Mouse (Mus musculus) CD8-positive naive resting alpha-beta T cell, adult 57 days (primary cell): ENCODE results near the gene Gm45521. TPM values are rescaled to one million over a fixed set of nuclear protein-coding genes. Genes with fewer than 3 reads are reported as not detected.

Experiments used
- total RNA-seq: library from RNA; stranded (reverse); gene quantifications from one replicate; pipeline ENCODE4 v1.2.4, GENCODE M21; 2023

The Gm45521 gene
- total RNA-seq = not detected

GRCm38 (mm10) chr14:7957049-7957448, at the start of gene Gm45521:
Gene Gm45521 (plus strand): TSS chr14:7957288.

GRCm38 (mm10) chr14:7994271-7994767, 37.2 kb downstream of the Gm45521 start, which contains the start of gene Dnase1l3:
Gene Dnase1l3 (minus strand): TSS chr14:7994573.

GRCm38 (mm10) chr14:8002432-8003092, 45.5 kb downstream of the Gm45521 start, which contains the start of gene Abhd6:
Gene Abhd6 (plus strand): TSS chr14:8002902.

Other genes starting within 250 kb of the Gm45521 start
- gene Gm26661, start 165.7 kb upstream of the Gm45521 start, total RNA-seq = not detected
- 31.4 TPM for gene Flnb, start 139.3 kb upstream of the Gm45521 start, total RNA-seq
- gene Dnase1l3, start 37.3 kb downstream of the Gm45521 start, total RNA-seq = 2.6 TPM
- 12.5 TPM for gene Abhd6, start 45.6 kb downstream of the Gm45521 start, total RNA-seq
- 13.7 TPM for gene Rpp14, start 123.1 kb downstream of the Gm45521 start, total RNA-seq
- 60.2 TPM for gene Pxk, start 140.9 kb downstream of the Gm45521 start, total RNA-seq
- 113 TPM for gene Pdhb, start 215.7 kb downstream of the Gm45521 start, total RNA-seq